Mouse (Mus musculus): ENCODE results near the gene Kif5a.

Kif5a gene

GRCm38 (mm10) chr10:127267318-127267717 lies 4.2 kb upstream of the Kif5a start:
- no peak for ATAC-seq (ENCODE audit: insufficient number of reproducible peaks, low FRiP score, low TSS enrichment)

DNA sequence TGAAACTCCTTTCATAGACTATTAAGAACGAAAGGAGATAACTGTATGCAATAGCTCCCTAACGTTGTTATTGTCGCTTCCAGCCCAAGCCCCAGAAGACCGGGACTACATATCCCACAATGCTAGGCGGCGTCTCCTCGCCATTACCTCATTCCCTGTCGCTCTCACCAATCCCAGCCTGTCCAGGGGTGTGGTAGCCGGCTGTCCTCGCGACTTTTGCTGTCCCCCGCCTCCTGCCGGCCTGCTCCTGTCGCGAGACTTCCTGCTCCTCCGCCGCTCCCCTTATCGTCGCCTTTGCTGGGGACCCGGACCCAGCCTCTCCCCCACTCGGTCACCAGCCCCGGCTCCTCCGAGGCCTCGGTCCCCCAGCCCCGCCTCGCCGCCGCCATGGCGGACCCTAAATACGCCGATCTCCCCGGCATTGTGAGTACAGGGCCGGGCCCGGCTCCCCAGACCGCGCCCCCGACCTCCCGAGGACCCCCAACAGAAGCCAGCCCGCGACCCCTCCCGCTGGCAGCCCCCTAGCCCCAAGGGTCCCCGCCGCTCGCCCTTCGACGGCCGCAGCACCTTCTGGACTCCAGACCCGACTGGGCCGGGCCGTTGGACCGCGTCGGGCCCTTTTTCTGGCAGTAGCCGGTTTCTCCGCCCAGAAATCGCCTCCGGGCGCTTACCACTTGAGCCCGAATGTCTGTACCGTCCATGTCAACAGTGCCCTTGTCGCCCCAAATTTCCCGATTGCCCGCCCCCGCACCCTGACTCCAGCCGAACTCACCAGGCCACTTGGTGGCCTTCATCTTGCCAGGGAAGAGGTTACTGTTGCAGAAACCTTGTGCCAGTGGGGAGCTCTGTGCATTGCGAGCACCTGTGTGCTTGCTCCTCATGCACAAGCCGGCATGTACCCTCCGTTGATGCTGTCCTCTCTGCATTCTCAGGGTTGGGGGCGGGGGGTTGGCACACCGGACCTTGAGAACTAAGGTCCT lies 3.3 kb upstream of the Kif5a start, which contains the start of gene Dctn2:
Dctn2 (plus strand) TSS at position 257 of the 980 bp plus-strand sequence.
- peak; percentile 88 for ATAC-seq (ENCODE audit: insufficient number of reproducible peaks, low FRiP score, low TSS enrichment)

DNA sequence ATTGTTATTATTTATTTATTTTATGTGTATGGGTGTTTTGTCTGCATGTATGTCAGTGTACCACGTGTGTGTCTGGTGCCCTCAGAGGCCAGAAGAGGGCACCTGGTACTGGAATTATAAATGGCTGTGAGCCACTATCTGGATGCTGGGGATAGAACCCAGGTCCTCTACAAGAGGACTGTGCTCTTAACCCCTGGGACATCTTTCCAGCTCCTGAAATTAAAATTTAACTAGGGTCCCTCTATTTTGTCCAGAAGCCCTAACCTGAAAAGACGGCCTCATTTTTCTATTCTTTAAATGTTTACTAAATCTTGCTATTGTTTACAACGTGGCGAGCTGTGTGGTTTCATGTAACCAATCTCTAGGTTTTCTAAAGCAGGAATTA lies 2.6 kb upstream of the Kif5a start:
- no peak for ATAC-seq (ENCODE audit: insufficient number of reproducible peaks, low FRiP score, low TSS enrichment)

- ATAC-seq (ENCODE audit: insufficient number of reproducible peaks, low FRiP score, low TSS enrichment), result no peak
Observed at GRCm38 (mm10) chr10:127264971-127265370, 1.8 kb upstream of the Kif5a start.

GRCm38 (mm10) chr10:127264336-127264735 lies 1.2 kb upstream of the Kif5a start:
- ATAC-seq (ENCODE audit: insufficient number of reproducible peaks, low FRiP score, low TSS enrichment), result no peak

DNA sequence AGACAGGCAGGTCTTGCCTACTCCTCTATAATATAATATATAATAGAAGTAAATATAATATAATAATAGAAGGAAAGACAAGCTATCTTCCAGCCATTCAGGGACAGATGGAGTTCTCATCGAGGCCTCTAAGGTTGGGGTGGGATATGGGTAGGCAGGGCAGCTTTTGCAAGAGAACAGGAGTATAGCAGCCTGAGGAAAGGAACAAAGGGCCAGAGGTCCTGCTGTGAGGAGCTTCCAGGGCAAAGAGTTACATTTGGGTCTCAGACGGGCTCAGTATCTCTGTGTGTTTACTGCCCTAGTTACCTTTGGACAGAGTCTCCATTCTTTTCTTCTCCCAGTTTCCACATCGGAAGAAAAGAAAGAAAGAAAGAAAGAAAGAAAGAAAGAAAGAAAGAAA lies 483 bp upstream of the Kif5a start:
- ATAC-seq (ENCODE audit: insufficient number of reproducible peaks, low FRiP score, low TSS enrichment), result no peak

- no peak for ATAC-seq (ENCODE audit: insufficient number of reproducible peaks, low FRiP score, low TSS enrichment)
Observed at GRCm38 (mm10) chr10:127261706-127262547, 1.2 kb downstream of the Kif5a start.

DNA sequence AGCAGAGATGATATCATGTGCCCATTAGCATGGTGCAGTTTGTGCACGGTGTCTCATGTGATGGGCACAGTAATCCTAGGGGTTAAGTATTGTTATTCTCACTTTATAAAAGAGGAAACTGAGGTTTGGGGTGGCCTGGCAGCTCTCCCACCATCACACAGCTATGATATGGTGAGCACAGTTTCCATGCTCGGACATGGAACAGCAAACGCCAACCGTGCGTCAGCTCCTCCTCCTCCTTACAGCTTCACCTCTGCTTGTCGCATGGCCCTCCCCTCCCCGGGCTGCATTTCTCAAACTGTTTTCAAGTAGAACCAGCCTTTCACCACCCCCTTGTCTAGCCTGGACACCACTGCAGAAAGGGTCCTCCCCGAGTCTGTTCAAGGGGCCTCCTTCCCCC lies 4.7 kb downstream of the Kif5a start:
- ATAC-seq (ENCODE audit: insufficient number of reproducible peaks, low FRiP score, low TSS enrichment), result no peak

- ATAC-seq (ENCODE audit: insufficient number of reproducible peaks, low FRiP score, low TSS enrichment), result no peak
Observed at GRCm38 (mm10) chr10:127257790-127258189, 5.4 kb downstream of the Kif5a start.

DNA sequence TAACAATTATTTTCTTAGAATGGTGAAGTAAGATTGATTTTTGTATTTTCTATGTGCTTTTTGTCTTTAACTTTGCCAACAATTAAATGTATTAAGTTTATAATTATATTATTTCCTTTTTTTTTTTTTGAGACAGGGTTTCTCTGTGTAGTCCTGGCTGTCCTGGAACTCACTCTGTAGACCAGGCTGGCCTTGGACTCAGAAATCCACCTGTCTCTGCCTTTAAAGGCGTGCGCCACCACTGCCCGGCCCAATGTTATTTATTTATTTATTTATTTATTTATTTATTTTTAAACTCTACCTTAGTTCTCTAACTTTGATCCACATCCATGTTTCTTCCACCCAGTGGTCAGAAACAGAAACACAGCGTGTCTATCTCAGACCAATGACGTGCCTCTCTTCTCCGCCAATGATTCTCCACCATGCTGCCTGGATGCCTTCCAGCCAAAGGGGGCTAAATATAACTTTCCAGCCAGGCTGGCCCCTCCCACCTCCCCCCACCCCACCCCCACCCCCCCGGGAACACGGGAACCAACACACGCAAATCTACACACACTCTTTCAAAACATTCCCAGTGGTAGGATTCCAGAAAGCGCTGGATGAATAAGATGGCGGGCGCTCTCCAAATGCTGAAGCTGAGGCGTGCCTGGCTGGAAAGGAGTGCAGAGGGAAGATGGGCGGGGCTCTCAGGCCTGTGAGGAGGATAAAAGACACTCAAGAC lies 7.4 kb downstream of the Kif5a start:
- no peak for ATAC-seq (ENCODE audit: insufficient number of reproducible peaks, low FRiP score, low TSS enrichment)

DNA sequence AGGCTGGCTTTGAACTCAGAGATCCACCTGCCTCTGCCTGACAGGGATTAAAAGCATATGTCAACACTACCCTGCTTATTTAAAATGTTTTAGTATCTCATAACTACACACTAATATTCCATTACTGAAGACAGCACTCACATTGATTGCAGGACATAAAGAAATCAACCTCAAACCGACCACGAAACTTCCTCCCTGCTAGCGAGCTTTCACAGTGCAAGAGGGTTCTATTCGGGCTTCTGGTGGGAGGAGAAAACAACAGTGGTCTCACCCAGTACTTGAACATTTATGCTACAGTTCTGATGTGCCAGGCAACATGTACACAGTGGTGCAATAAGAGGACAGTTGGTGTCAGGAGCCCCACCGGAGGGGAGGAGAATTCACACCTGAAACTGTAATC lies 12.3 kb downstream of the Kif5a start:
- no peak for ATAC-seq (ENCODE audit: insufficient number of reproducible peaks, low FRiP score, low TSS enrichment)

DNA sequence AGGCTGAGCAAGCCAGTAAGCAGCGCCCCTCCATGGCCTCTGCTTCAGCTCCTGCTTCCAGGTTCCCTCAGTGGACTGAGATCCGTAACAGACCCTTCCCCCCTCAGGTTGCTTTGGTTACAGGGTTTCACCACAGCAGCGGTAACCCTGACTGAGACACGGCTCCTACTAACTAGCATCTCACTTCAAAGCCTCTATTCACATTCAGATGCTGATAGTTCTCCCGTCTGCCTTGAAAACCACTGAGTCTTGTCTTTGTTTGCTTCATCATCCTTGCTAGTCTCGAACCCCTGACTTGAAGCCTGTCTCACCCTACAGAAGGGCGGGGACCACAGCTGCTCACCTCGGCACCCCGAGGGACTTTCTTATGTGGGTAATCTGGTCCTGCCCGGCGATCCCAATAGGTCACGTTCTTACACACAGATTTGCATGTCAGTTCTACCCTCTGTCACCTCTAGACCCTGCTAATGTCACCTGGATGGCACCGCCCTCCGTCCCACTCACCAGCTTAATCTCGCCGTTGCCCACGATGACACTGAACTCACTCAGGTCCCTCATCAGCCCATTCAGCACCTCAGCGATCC lies 24.8 kb downstream of the Kif5a start:
- ATAC-seq (ENCODE audit: insufficient number of reproducible peaks, low FRiP score, low TSS enrichment), result no peak

- no peak for ATAC-seq (ENCODE audit: insufficient number of reproducible peaks, low FRiP score, low TSS enrichment)
Observed at GRCm38 (mm10) chr10:127236541-127236940, 26.6 kb downstream of the Kif5a start.

DNA sequence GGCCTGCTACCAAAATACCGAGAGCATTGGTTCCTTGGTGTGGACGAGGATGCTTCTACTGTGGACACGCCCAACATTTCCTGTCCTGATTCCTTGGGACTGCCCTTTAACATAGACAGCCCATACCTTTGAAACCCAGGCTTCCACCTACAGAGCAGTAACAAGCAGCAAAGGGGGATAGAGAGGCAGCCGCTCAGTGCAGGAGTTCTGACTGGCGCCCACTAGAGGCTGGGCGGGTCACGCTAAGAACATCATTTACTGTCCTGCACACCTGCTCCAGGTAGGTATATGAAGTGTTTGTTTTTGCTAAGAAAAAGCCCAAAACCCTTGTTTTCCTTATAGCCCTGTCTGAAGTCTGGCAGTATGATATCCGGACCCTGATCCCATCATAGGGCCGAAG lies 30.0 kb downstream of the Kif5a start:
- no peak for ATAC-seq (ENCODE audit: insufficient number of reproducible peaks, low FRiP score, low TSS enrichment)

DNA sequence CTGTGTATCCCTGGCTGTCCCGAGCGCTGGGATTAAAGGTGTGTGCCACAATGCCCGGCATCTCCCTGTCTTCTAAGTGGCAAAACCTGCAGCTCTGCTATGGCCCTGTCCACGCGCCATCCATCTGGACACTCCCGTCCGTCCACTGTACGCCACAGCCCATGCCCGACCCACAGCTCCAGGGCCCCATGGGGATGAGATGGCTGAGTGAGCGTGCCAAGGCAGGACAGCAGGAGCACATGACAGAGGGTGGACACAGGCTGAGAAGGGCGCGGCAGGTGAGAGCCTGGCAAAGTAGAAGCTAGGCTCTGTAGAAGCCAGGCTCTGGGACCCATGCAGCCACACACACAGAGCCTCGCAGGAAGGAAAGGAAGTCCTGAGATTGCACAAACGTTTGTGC lies 31.4 kb downstream of the Kif5a start:
- peak; percentile 49; the same call in 1 of the 2 replicates for ATAC-seq (ENCODE audit: insufficient number of reproducible peaks, low FRiP score, low TSS enrichment)

DNA sequence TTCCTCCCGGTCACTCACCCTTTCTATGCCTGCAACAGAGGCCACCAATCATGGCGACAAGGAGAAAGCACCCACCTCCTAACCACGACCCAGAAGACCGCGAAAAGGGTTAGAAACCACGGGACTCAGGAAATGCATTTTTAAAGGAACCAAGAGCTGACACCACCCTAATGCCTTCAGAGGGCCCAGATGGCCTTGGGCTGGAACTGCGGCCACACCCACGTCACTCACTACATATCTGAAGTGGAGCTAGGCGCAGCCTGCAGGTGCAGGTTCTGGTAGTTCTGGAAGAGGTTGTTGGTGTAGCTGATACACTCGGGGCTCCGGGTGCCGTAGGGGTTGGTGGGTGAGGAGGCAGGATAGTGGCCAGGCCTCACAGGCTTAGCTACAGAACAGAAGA lies 32.5 kb downstream of the Kif5a start:
- no peak for ATAC-seq (ENCODE audit: insufficient number of reproducible peaks, low FRiP score, low TSS enrichment)

- peak; percentile 56; the same call in 1 of the 2 replicates for ATAC-seq (ENCODE audit: insufficient number of reproducible peaks, low FRiP score, low TSS enrichment)
Observed at GRCm38 (mm10) chr10:127228897-127229296, 34.3 kb downstream of the Kif5a start.

DNA sequence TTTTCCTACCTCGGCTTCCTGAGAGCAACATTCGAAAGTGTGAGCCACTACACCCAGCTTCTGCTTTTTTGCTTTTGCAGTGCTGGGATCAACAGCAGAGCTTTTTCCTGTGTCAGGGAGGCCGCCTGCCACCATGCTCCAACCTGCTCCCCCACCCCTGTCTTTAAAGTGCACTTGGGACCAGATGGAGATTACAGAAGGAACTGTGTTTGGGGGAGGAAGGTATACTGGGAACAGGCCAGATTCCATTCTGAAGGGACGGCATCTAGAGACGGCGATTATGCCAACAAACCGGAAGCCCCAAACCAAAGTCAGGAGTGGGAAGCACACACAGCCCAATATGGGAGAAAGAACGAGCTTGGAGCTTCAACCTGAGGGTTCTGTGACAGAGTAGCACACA lies 36.0 kb downstream of the Kif5a start:
- ATAC-seq (ENCODE audit: insufficient number of reproducible peaks, low FRiP score, low TSS enrichment), result no peak

DNA sequence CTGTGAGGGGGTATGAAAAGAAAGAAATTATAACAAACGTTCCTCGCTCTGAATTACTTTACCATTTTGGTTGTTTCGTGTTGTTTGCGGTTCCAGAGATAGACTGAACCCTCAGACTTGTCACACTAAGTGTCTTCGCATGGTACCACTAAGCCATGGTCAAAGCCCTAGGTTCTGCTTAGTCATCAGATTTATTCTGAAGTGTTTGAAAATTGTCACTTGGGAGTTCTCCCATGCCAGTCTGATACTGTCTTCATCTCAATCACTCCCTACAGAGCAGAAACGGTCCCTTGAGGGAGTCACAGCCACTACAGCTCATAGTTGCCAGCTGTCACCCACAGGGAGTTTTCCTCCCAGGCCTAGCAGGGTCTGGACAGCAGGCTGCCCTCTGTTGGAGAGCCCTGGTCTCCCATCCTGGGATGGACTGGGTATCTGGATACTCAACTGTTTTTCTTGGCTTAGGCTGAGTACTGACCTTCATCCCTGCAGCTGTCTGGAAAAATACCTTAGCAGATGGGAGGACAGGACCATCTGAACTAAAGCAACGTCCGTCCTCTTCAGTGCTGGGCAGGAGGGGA lies 36.7 kb downstream of the Kif5a start:
- ATAC-seq (ENCODE audit: insufficient number of reproducible peaks, low FRiP score, low TSS enrichment), result no peak

GRCm38 (mm10) chr10:127225732-127226131 lies 37.4 kb downstream of the Kif5a start:
- ATAC-seq (ENCODE audit: insufficient number of reproducible peaks, low FRiP score, low TSS enrichment), result no peak

Data from cerebellum, adult (tissue).